Mouse (Mus musculus) liver, adult 2 months (tissue): ENCODE measurements around the gene Trpc4. TPM values are rescaled to one million over a fixed set of nuclear protein-coding genes. Genes with fewer than 3 reads are reported as not detected.

Source experiments
- DNase-seq: peaks from one replicate; pipeline ENCODE4 v3.0.0-alpha.2; 2011; ENCODE audit warnings: low read depth, low spot score; ENCODE audit errors: extremely low read depth
- H3K27ac ChIP-seq: fragments of 200-500 bp; replicated peaks from 2 replicates; pipeline ENCODE4 v1.5.1; 2012; ENCODE audit warnings: low read depth, mild to moderate bottlenecking, control low read depth, inconsistent platforms, low read length; ENCODE audit not compliant: insufficient read depth
- H3K27me3 ChIP-seq: fragments of 200-500 bp; 2 replicates; pipeline ENCODE4 v1.6.1; 2012; ENCODE audit warnings: mild to moderate bottlenecking, moderate library complexity, low read length, inconsistent platforms; ENCODE audit not compliant: control insufficient read depth, insufficient read depth
- H3K36me3 ChIP-seq: fragments of 200-500 bp; 2 replicates; pipeline ENCODE4 v1.6.1; 2012; ENCODE audit warnings: low read length, inconsistent platforms; ENCODE audit not compliant: control insufficient read depth, insufficient read depth
- H3K4me1 ChIP-seq: fragments of 200-500 bp; 2 replicates; pipeline ENCODE4 v1.6.1; 2011; ENCODE audit warnings: low read length; ENCODE audit not compliant: control insufficient read depth, insufficient read depth
- H3K4me3 ChIP-seq: fragments of 200-500 bp; 2 replicates; pipeline ENCODE4 v1.5.1; 2011; ENCODE audit warnings: low read depth, mild to moderate bottlenecking, control low read depth, low read length, moderate library complexity; ENCODE audit not compliant: insufficient read depth
- H3K79me2 ChIP-seq: fragments of 200-500 bp; 2 replicates; pipeline ENCODE4 v1.6.1; 2012; ENCODE audit warnings: inconsistent platforms, mild to moderate bottlenecking, low read length, moderate library complexity; ENCODE audit not compliant: control insufficient read depth, insufficient read depth
- H3K9ac ChIP-seq: fragments of 200-500 bp; 2 replicates; pipeline ENCODE4 v1.6.1; 2012; ENCODE audit warnings: low read depth, mild to moderate bottlenecking, control low read depth, inconsistent platforms, low read length
- CTCF ChIP-seq: fragments of 200-500 bp; IDR thresholded peaks from 2 replicates; pipeline ENCODE4 v1.5.1; 2011; ENCODE audit warnings: low read depth, low read length, control low read depth
- POLR2A ChIP-seq: fragments of 200-500 bp; IDR thresholded peaks from 2 replicates; pipeline ENCODE4 v1.6.1; 2011; ENCODE audit warnings: low read length, control low read depth; ENCODE audit not compliant: insufficient read depth; ENCODE audit errors: extremely low read depth
- WGBS: fragments of 180-500 bp; shearing (Covaris S2); methylation state at CpG from one replicate; pipeline ENCODE4 v1.1.7; 2018; 5-methylcytosine and 5-hydroxymethylcytosine counted together
- polyA plus RNA-seq: library from polyadenylated mRNA; depleted of rRNA; stranded (reverse); fragments of >200 nt; gene quantifications from 2 replicates; pipeline ENCODE4 v1.2.3, GENCODE M21; 2012
- total RNA-seq: library from RNA; depleted of rRNA; stranded (reverse); fragments of >200 nt; gene quantifications from 2 replicates; pipeline ENCODE4 v1.2.3, GENCODE M21; 2014

The Trpc4 gene
- total and polyA plus RNA-seq, 2 experiments = not detected

GRCm38 (mm10) chr3:54243136-54243535, 87.3 kb downstream of the Trpc4 start:
- DNase-seq = no peak
- Histone ChIP-seq H3K79me2 (no peaks in the 10 kb centered on the region), H3K9ac (no peak overlapping the region), H3K4me3 (no peak overlapping the region), H3K36me3 (no peaks in the 10 kb centered on the region), H3K4me1 (no peaks in the 10 kb centered on the region), H3K27me3 (no peaks in the 10 kb centered on the region), H3K27ac (no peak overlapping the region)
- 80% methylated on average over 1 of the region's 1 CpGs for whole genome bisulfite sequencing
- TF ChIP-seq POLR2A (no peak), CTCF (no peak)

DNA sequence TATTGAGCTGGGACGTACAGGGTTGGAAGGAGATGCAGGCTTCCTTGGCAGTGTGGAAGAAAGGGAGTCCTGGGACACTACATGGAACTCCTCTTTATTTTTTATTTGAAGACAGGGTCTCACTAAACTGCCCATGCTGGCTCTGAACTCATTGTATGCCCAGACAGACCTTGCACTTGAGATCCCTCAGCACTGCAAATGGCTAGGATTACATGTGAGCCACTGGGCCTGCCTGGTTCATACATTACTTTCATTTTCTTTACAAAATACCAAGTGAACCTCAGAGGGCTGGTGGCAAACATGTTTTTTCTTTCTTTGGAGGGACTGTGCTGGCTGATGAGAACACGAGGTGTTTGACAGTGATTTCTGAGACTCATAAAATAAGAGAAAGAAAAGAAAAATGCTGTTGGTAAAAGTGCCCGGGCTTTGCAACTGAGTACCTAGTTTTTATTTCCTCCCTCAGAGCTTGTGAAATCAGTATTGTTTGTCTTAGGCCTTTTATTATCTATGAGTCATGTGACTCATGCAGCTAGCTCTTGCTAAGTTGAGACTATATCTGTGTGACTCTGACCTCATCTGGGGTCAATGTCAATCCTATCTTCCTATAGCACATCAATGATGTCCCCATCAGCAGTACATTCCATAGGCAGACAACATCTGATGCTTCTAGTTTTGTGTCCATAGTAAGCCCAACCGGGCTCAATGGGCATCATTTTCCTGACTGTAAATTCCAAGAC, 89.1 kb downstream of the Trpc4 start:
- WGBS = 75% methylated on average over 4 of the region's 4 CpGs

DNA sequence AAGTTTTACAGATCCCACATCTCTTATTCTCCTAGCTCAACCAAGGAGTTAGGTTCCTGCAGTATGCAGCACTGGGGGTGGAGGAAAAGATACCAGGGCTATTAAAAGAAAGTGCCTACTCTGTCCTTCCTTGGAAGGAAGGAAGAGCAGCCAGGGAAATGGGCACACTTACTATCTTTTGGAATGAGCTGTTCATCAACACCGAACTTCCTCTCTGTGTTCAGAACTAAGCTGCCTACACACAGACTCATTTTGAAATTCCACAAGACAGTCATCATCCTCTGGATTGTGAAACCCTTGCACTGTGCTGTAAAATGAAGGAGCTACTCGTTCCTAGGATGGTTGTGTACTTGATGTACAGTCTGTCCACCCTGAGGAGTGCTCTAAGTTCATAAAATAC, 90.6 kb downstream of the Trpc4 start:
- peaks cover 4% of the 10 kb centered on the region; the same call in 1 of the 2 replicates for H3K27me3 ChIP-seq
- no peak overlapping the region for H3K9ac ChIP-seq
- TF ChIP-seq POLR2A (no peak), CTCF (no peak)
- H3K27ac ChIP-seq = no peak overlapping the region
- H3K4me3 ChIP-seq = no peak overlapping the region
- H3K79me2 ChIP-seq = no peaks in the 10 kb centered on the region
- peak; percentile 30 for DNase-seq
- H3K36me3 ChIP-seq = no peaks in the 10 kb centered on the region
- 59% methylated on average over 2 of the region's 2 CpGs for WGBS
- H3K4me1 ChIP-seq = no peaks in the 10 kb centered on the region

More for the DNA sequence above, 89.1 kb downstream of the Trpc4 start:
- H3K36me3 ChIP-seq = no peaks in the 10 kb centered on the region
- H3K79me2 ChIP-seq = no peaks in the 10 kb centered on the region
- H3K9ac ChIP-seq = no peak overlapping the region
- no peak for DNase-seq
- TF ChIP-seq POLR2A = no peak
- TF ChIP-seq CTCF = no peak
- H3K27ac ChIP-seq = no peak overlapping the region
- H3K4me1 ChIP-seq = no peaks in the 10 kb centered on the region
- no peaks in the 10 kb centered on the region for H3K27me3 ChIP-seq
- H3K4me3 ChIP-seq = no peak overlapping the region

GRCm38 (mm10) chr3:54249311-54249710, 93.5 kb downstream of the Trpc4 start:
- Histone ChIP-seq H3K4me3 (no peak overlapping the region), H3K27ac (no peak overlapping the region), H3K27me3 (peaks cover 4% of the 10 kb centered on the region; the same call in 1 of the 2 replicates), H3K79me2 (no peaks in the 10 kb centered on the region), H3K9ac (no peak overlapping the region), H3K36me3 (no peaks in the 10 kb centered on the region), H3K4me1 (no peaks in the 10 kb centered on the region)
- 87% methylated on average over 6 of the region's 6 CpGs for WGBS
- TF ChIP-seq POLR2A = no peak
- TF ChIP-seq CTCF = no peak
- no peak for DNase-seq

DNA sequence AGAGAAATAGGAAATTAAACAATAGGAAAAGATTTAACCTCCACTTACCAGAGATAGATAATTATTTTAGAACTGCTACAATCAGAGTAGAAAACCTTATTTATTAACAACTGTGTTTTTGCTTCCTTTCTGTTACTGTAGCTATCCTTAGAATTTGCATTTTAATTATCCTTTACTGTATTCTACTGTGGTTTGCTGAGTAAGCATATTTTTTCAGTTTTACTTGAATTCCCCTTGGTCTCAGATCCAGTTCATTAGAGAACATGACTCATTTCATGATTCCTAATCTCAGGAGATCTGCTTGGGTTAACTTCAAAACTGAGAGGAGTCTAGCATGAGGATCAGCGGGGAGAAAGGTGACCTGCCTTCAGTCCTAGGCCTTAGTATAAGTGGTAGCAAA, 111.1 kb downstream of the Trpc4 start:
- no peak overlapping the region for H3K4me3 ChIP-seq
- H3K79me2 ChIP-seq = no peaks in the 10 kb centered on the region
- H3K27me3 ChIP-seq = no peaks in the 10 kb centered on the region
- TF ChIP-seq POLR2A = no peak
- no peak for TF ChIP-seq CTCF
- H3K36me3 ChIP-seq = no peaks in the 10 kb centered on the region
- DNase-seq = no peak
- whole genome bisulfite sequencing = 98% methylated on average over 1 of the region's 1 CpGs
- H3K4me1 ChIP-seq = no peaks in the 10 kb centered on the region
- no peak overlapping the region for H3K9ac ChIP-seq
- no peak overlapping the region for H3K27ac ChIP-seq

- Histone ChIP-seq H3K36me3 (no peaks in the 10 kb centered on the region), H3K9ac (no peak overlapping the region), H3K27ac (no peak overlapping the region), H3K27me3 (no peaks in the 10 kb centered on the region), H3K79me2 (no peaks in the 10 kb centered on the region), H3K4me1 (no peaks in the 10 kb centered on the region), H3K4me3 (no peak overlapping the region)
- no peak for DNase-seq
- TF ChIP-seq CTCF (no peak), POLR2A (no peak)
- 86% methylated on average over 6 of the region's 6 CpGs for WGBS
These were observed 113.3 kb downstream of the Trpc4 start for GRCm38 (mm10) chr3:54269180-54269579.
